Mouse (Mus musculus) thymus, postnatal 36 days (tissue): Measurements from ENCODE around the gene Myo16.

Experiments used
- DNase-seq, 2 experiments: peaks; one replicate each; pipeline ENCODE4 v3.0.0; 2022; ENCODE audit warnings: mixed read lengths in 2 of 2

Gene Myo16

DNA sequence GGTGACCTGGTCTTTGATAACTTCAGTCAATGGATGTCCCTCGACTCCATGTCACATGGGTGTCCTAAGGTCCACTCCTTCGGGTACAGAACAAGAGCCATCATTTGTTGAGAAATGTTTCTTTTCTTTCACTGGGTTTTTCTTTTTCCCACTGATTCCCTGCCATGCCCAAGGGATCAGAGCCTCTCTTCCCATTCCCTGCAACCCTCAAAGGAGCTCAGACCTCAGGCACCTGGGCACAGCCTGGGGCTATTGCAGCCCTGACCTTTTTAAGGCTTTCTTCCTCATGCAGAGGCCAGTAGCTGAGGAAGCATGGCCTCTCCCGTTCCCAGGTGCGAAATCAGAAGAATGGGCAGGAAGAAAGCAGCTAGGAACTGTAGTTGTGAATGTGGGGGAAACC, 23.4 kb downstream of the Myo16 start:
- DNase-seq, result no peak

DNA sequence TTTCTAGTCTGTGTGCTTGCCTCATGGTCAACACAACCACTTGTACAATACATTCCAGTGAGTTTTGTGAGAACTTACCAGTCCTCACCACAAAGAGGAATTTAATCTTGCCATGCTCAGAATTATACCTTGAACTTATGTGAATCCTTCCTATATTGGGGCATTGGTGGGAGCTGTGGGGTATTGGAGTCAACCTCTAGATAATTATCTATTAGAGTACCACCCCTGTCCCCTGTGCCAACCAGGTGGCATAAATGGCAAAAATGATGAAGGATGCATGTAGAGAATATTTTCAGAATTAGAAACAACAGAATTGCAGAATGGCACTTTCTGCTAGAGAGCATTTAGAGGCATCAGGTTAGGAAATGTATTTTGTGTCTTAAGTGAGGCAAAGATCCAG, 25.3 kb downstream of the Myo16 start:
- no peak for DNase-seq

DNA sequence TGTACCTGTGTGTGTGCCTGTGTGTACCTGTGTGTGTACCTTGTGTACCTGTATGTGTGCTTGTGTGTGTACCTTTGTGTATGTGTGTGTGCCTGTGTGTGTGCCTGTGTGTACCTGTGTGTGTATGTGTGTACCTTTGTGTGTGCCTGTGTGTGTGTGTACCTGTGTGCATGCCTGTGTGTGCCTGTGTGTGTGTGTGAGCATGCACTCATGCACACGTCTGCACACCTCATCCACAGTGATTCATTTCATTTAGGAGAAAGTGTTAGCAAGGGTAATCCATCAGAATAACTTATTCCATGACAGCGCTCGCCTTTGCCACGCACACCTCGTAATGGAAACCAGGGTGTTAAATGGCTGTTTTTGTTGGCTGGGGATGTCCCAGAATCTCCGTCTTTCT, 36.9 kb downstream of the Myo16 start:
- DNase-seq, result no peak

DNA sequence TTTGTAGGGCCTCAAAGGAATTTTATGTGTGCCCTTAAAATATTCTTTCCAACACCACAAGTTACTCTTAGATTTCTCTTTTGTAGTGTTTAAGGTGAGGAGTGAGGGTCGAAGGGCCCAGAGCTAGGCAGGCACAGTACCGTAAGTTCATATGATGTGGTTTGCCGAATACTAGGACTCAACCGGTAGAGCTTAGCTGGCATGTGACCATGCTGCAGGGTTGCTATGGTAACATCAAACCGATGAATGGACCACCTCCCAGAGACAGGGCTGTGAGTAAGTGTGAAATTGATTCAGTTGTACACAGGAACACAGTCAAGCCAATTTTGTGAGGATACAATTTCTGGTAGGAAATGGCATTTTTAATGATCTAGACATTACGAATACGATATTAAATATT, 44.5 kb downstream of the Myo16 start:
- DNase-seq, result no peak

- DNase-seq, result no peak
These were observed 45.6 kb downstream of the Myo16 start for GRCm38 (mm10) chr8:10199301-10199700.

- DNase-seq, result no peak
These were observed 46.3 kb downstream of the Myo16 start for GRCm38 (mm10) chr8:10200042-10200441.

- DNase-seq, result no peak
These were observed 61.3 kb downstream of the Myo16 start for GRCm38 (mm10) chr8:10215023-10215422.

GRCm38 (mm10) chr8:10219761-10220276, 66.1 kb downstream of the Myo16 start:
- DNase-seq, result no peak

- DNase-seq, result no peak
These were observed 69.1 kb downstream of the Myo16 start for GRCm38 (mm10) chr8:10222770-10223169.

GRCm38 (mm10) chr8:10223528-10224194, 70.0 kb downstream of the Myo16 start:
- DNase-seq, result no peak

GRCm38 (mm10) chr8:10224305-10224971, 70.7 kb downstream of the Myo16 start:
- DNase-seq, result no peak

DNA sequence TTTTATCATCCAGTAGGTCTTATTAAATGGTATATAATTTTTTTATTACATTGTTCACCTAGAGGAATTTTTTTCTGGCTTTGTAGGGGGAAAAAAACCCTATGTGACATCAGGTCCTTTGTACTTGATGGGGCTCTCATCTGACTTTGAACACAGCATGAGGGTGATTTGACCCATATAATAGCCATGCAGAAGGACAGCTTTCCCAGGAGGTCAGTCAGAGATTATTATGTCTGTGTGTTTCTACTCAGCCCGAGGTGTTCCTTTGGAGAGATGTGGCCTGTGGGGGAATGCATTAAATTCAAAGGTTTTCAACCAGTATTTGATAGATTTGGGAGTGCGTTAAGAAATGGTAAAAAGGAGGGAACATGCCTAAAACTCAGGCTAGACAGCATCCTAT, 71.3 kb downstream of the Myo16 start:
- DNase-seq, result no peak

DNA sequence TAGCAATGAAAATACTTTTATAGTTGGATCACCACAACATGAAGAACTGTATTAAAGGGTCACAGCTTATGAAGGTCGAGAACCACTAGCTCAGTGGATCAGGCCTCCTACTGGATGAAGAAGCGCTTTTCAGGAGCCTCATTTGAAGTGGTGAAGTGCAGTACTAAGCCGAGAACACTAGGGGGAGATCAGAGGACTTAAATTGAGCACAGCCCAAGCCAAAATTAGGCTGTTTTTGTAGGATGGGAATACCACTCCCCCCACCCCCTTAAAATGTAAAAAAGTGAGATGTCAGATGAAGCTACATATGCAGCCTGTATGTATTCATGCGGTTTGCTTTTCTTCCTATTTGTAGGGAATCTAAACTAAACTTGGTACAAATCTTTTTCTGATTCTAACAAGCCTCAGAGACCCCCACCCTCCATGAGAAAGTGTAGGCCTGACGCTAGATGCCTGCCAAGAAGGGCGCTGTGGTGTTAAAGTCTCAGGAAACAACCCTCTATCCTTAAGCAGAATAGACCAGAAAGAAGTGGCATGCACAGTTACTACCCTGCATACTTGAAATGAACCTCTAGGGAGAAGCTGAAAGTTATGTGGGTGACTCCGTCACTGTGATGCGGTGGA, 77.1 kb downstream of the Myo16 start:
- DNase-seq, result peak in 1 of 2 experiments; percentile 3

DNA sequence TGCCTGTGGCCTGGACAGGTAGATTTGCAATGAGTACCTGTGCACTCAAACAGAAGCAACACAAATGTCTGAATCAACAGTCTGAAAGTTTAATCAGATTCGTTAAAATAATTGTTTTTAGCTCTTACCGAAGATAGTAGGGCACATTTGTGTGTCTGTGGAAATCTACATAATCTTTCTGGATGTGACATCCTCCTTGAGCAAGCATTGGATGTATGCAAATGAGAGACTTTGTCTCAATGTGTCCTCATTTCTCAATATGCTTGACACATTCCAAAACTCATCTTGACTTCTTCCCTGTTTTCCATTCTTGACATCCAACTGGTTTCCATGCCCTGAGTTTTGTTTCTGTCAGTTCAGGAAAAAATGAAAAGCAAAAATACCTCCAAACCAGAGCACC, 80.8 kb downstream of the Myo16 start:
- DNase-seq, result no peak

GRCm38 (mm10) chr8:10243344-10243743, 89.6 kb downstream of the Myo16 start:
- no peak for DNase-seq

GRCm38 (mm10) chr8:10249156-10249555, 95.4 kb downstream of the Myo16 start:
- DNase-seq, result no peak

- DNase-seq, result no peak
These were observed 102.0 kb downstream of the Myo16 start for GRCm38 (mm10) chr8:10255741-10256140.

- no peak for DNase-seq
These were observed 102.9 kb downstream of the Myo16 start for GRCm38 (mm10) chr8:10256563-10256962.

DNA sequence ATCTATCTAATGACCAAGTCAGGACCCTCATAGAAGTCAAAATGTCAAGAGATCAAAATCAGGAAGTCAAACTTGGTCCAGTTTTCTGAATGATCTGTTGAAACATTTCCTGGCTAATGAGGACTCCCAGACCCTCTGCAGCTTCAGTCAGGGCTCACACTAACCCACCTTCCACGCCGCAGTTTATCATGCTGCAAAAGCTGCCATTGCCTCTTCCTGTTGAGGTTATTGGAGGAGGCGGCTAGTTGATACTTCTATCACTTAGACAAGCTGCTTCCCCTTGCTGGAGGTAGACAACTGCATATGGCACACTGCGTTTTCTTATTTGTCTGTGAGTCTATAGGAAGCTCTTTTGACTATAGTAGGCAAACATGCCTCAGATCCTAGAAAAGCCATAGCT, 116.4 kb downstream of the Myo16 start:
- no peak for DNase-seq

DNA sequence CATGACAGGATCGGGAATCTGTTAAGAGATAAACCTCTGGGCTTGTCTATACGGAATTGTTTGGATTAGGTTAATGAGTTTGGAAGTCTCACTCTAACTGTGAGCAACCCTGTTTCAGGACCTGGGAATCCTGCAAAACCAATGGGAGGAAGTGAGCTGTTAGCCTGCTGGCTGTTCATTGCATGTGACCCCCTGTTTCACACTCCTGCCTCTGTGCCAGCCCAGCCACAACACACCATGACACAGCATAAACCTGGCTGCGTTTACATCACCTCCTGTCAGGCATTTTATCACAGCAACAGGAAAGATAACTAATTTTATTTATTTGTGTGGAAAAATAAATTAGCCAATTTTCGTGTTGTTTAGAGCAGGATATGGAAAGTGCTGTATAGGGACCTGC, 138.9 kb downstream of the Myo16 start:
- DNase-seq, result no peak

DNA sequence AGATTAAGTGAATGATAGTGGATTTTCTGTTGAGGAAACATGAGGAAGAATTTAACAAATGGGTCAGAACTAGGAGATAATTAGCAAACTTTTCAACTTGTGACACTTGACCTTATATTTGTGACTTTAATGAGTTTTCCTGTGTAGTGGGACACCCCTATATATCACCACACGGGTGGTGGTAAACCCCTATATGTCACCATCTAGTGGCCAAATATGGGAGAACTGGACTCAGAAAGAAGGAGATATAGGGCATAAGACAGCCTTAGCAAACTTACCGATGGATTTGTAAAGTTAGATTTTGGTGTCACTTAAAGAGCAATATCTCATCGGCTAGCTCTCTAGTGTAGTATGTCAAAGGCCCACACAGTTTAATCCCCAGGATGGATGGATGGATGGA, 147.1 kb downstream of the Myo16 start:
- DNase-seq, result no peak

GRCm38 (mm10) chr8:10303061-10303460, 149.3 kb downstream of the Myo16 start:
- DNase-seq, result no peak

GRCm38 (mm10) chr8:10303992-10304391, 150.3 kb downstream of the Myo16 start:
- no peak for DNase-seq

- no peak for DNase-seq
These were observed 151.0 kb downstream of the Myo16 start for GRCm38 (mm10) chr8:10304721-10305120.
